Mouse (Mus musculus): ENCODE measurements around the gene Myf6. TPM values are rescaled to one million over a fixed set of nuclear protein-coding genes. Genes with fewer than 3 reads are reported as not detected.

Gene Myf6
- 8.9 TPM in 1 of 2 replicates, not detected in the other for polyA plus RNA-seq (2012; rRNA removed; ENCODE audit: low replicate concordance)

DNA sequence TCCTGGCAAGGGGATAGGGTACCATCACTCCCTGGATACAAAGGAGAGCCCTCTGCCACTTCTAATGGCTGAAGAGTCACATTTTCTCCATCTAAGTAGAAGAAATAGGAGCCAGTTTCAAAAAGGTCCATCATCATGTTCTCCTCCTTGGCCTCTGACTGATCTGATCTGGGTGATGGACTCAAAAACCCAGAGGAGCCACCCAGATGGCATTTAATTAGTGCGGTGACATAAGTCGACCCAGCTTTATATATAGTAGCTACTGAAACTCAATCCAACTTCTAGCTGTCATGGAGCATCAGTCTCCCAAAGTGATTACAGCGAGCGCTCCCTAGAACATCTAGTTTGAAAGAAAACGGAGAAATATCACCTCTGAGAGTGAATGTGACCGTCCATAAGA is at the start of gene Myf6:
Gene Myf6, minus strand, starts transcription at position 170 of the 400 bp plus-strand sequence.

GRCm38 (mm10) chr10:107485870-107486269 is 8.7 kb downstream of the Myf6 start, which contains the start of gene Myf5:
Myf5 (minus strand) TSS chr10:107486134.

Other genes starting within 250 kb of the Myf6 start
- gene Lin7a, start 223.1 kb downstream of the Myf6 start, polyA plus RNA-seq (2012; rRNA removed; ENCODE audit: low replicate concordance), result 0.17 and 0.40 TPM in 2 replicates
- 0.60 TPM in 1 of 2 replicates, not detected in the other for gene Myf5, start 8.6 kb downstream of the Myf6 start, polyA plus RNA-seq (2012; rRNA removed; ENCODE audit: low replicate concordance)
- gene Ptprq, start 225.3 kb upstream of the Myf6 start, polyA plus RNA-seq (2012; rRNA removed; ENCODE audit: low replicate concordance), result not detected in 2 replicates

Data from mammary gland, adult 2 months (tissue).